Mouse (Mus musculus): Measurements from ENCODE around the gene Aldh1l1.

Gene Aldh1l1

GRCm38 (mm10) chr6:90486176-90486921 lies at the start of gene Aldh1l1:
Gene Aldh1l1 (plus strand): TSS chr6:90486427.
- ATAC-seq (ENCODE audit: low TSS enrichment): peak; percentile 11; the same call in 1 of the 2 replicates

- no peak for ATAC-seq (ENCODE audit: low TSS enrichment)
Measured at GRCm38 (mm10) chr6:90437041-90437440, 49.2 kb upstream of the Aldh1l1 start.

DNA sequence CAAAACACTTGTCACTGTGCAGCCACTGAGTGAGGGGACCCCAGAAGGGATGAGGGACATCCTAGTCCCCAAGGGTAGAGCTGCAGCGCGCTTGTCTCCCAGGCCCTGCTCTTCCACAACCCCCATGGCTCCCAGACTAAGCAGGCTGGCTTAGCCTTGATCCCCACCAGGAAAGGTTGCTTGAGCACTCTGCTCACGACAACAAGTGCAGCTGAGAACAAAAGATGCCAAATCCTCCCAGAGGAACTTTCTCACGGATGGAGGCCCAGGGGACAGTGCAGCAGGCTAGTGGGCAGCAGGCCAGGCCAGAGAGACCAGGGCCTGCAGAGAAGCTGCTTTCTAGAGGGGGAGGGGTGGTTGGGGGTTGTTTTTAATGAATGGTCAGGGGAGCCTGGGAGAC lies 39.3 kb upstream of the Aldh1l1 start:
- no peak for ATAC-seq (ENCODE audit: low TSS enrichment)

GRCm38 (mm10) chr6:90450179-90450578 lies 36.0 kb upstream of the Aldh1l1 start:
- ATAC-seq (ENCODE audit: low TSS enrichment): peak; percentile 81

DNA sequence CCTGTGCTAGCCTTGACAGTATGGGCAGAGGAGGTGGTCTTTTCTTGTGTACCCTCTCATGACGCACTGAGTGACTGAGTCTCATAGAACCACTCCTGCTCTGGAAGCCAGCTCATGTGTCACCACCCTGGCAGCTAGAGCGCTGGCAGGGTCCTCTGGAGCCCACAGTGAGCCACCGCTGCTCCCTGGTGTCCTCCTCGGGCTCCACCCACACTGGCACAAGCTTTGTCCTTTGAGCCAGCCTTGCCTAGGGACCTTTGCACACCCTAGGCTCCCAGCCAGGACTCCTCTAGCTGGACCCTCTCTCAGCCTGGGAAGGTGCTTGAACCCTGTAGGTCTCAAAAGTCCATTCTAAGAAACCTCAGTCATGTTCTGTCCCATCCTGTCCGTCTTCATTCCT lies 35.5 kb upstream of the Aldh1l1 start:
- peak; percentile 68; the same call in 1 of the 2 replicates for ATAC-seq (ENCODE audit: low TSS enrichment)

DNA sequence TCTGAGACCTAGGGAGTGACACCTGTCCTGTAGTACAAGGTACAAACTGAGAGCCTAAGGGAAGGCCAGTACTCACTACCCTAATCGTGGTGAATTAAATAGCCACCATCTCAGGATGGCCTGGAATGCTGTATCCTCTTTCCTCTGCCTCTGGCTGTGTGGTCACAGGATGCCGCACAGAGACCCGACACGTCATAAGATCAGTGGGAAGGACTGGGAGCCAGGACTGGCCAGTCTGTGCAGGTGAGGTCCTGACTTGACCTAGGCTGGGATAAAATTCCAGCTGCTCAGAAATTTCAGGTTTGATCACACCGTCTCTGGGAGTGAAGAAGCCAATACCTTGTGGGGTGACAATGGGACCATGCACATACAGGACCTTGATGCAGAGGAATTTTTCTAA lies 34.7 kb upstream of the Aldh1l1 start:
- no peak for ATAC-seq (ENCODE audit: low TSS enrichment)

DNA sequence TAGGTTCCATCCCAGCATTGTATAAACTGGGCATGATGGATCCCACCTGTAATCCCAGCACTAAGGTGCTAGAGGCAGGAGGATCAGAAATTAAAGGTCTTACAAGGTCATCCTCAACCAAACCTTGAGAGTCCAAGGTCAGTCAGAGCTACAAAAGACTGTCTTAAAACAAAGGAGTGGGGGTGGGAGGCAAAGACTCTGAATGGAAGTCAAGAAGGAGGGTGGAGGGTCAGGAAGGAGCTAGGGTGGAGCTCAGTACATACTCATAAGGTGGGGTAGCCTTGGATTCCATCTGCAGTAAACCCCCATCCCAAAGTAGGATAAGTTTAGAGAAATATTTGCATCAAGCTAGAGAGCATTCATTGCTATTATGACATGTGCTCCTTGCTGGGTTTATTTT lies 33.6 kb upstream of the Aldh1l1 start:
- ATAC-seq (ENCODE audit: low TSS enrichment): no peak

GRCm38 (mm10) chr6:90453751-90454150 lies 32.5 kb upstream of the Aldh1l1 start:
- no peak for ATAC-seq (ENCODE audit: low TSS enrichment)

DNA sequence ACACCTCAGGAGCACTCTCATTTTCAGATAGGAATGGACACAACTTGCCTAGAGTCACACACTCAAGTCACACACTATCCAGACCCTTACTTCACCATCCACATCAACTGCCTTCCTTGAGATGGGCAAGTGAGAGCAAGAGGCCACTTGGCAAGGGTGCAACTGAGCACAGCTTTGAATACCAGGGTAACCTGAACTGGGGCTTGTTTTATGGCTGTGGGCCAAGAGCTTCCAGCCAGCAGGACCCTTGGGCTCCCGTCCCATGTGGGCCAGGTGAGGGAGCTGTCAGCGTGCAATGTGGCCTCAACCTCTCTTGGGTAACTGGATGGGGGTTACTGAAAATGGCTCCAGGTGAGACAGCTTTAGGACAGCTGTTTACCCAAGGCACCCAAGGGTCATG lies 28.8 kb upstream of the Aldh1l1 start:
- no peak for ATAC-seq (ENCODE audit: low TSS enrichment)

GRCm38 (mm10) chr6:90461181-90461580 lies 25.0 kb upstream of the Aldh1l1 start:
- ATAC-seq (ENCODE audit: low TSS enrichment): no peak

- no peak for ATAC-seq (ENCODE audit: low TSS enrichment)
Measured at GRCm38 (mm10) chr6:90461771-90462170, 24.5 kb upstream of the Aldh1l1 start.

DNA sequence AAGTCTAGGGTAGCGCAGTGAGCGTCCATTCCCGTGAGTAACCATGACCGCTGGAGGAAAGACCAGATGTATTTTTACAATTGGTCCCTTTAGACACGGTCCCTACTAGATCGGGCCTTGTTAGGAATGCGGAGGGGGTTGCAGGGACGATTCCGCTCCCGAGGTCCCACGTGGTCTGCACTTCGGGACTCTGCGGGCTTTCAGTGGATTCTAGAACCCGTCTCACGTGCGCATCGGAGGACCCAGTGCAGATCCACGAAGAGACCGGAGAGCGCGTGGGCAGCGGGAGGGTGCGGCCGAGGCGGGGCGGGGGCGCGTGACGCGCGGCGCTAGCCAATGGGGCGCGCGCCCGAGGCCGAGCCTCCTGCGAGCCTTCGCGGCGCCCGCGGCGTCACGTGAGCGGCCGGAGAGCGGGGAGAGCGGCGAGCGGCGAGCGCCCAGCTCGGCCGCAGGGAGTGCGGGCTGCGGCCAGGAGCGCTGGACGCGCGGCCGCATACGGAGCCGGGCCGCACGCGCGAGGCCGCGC lies 24.0 kb upstream of the Aldh1l1 start, which contains the start of gene Klf15:
TSS of gene Klf15 (plus strand) at position 396 of the 526 bp plus-strand sequence.
- ATAC-seq (ENCODE audit: low TSS enrichment): peak; percentile 62

GRCm38 (mm10) chr6:90462841-90463227 lies 23.4 kb upstream of the Aldh1l1 start:
- peak; percentile 28; the same call in 1 of the 2 replicates for ATAC-seq (ENCODE audit: low TSS enrichment)

GRCm38 (mm10) chr6:90463228-90463862 lies 22.9 kb upstream of the Aldh1l1 start:
- ATAC-seq (ENCODE audit: low TSS enrichment): peak; percentile 47

DNA sequence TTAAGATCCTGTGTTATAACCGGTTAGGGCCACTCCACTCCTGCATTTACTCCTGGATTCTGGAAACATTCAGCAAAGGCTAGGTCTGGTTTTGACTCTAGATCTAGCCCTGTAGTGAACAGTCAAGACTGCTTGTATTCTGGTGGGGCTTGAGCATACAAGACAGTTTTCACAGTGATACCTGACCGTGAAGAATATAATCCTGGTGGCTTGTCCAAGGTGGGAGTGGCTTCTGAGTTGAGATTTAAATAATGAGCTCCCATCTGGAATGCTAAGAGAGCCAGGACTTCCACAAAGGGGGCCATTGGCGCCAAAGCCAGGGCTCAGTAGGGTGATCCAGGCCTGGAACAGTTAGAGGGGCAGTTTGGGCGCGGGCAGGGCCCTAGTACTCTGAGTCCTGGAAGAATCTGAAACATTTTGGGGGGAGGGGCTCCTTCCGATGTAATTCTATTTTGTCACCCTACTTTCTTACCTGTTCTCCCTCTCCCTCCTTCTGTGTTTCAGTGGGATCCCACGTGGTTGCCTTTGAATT lies 22.3 kb upstream of the Aldh1l1 start:
- ATAC-seq (ENCODE audit: low TSS enrichment): 0 out of 2 replicates have a peak, but pooled peaks have one; percentile 0

DNA sequence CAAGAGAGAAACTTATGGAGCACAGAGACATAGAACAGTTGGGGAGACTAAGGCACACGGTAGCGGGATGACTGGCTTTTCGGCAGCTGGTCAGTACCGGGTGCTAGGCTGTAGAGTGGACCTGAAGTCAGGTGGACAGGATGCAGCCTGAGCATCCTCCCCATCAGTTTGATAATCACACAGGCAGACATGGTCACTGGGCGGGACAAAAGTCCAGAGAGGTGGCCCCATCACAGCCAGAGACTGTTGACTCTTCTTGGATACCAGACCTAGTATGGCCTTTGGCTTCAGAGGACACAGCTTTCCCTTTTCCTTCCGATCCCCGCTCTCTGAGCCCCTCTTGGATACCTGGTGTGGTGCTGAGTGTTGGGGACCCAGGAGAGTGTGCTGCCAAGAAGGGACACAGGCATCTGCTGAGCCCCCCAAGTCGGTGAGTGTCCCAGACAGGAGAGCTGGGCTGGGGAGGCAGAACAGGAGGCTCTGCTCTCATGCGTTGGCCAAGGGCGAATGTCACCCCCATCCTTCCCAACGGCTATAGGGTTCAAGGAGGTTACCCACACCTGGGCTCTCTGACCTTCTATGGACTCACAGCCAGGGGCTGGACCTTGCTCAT lies 21.1 kb upstream of the Aldh1l1 start:
- ATAC-seq (ENCODE audit: low TSS enrichment): no peak

GRCm38 (mm10) chr6:90466079-90466478 lies 20.1 kb upstream of the Aldh1l1 start:
- no peak for ATAC-seq (ENCODE audit: low TSS enrichment)

GRCm38 (mm10) chr6:90466847-90467410 lies 19.3 kb upstream of the Aldh1l1 start:
- no peak for ATAC-seq (ENCODE audit: low TSS enrichment)

DNA sequence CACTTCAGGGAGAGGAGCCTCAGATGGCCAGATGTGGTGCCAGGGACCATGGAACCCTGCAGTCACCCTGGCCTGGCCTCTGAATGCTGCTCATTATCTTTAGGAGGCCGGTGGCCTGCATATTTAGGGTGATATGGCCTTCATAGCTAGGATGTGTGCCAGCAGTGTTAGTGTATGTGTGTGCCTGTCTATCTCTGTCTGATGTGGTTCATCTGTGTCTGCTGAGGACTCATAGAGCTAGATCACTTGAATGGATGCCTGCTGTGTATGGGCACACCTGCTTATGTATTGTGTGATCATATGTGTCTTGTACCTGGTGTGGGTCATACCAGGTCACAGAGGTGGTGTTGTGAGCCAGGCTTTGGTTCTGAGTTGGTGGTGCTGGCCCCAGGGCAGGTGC lies 18.0 kb upstream of the Aldh1l1 start:
- no peak for ATAC-seq (ENCODE audit: low TSS enrichment)

GRCm38 (mm10) chr6:90469041-90469440 lies 17.2 kb upstream of the Aldh1l1 start:
- ATAC-seq (ENCODE audit: low TSS enrichment): no peak

GRCm38 (mm10) chr6:90470255-90470654 lies 16.0 kb upstream of the Aldh1l1 start:
- ATAC-seq (ENCODE audit: low TSS enrichment): no peak

All from frontal cortex, adult (tissue).